Mouse (Mus musculus) heart, postnatal 0 days (tissue): ENCODE data around the gene 4933411K16Rik. TPM values are rescaled to one million over a fixed set of nuclear protein-coding genes. Genes with fewer than 3 reads are reported as not detected.

ENCODE experiments used
- ATAC-seq: fragments of 200-750 bp; cut with Nextera tagmentation; 2 replicates; pipeline ENCODE4 v1.8.0; 2017; ENCODE audit warnings: low read depth, moderate number of reproducible peaks, moderate library complexity; ENCODE audit not compliant: insufficient read depth
- DNase-seq: peaks from one replicate; pipeline ENCODE4 v3.0.0-alpha.2; 2016; ENCODE audit warnings: low spot score
- H3K27ac ChIP-seq: fragments of 300-500 bp; sonication (generic); 2 replicates; pipeline ENCODE4 v1.5.1; 2014; ENCODE audit warnings: low read depth, mild to moderate bottlenecking
- H3K27me3 ChIP-seq: fragments of 300-500 bp; sonication (generic); 2 replicates; pipeline ENCODE4 v1.6.1; 2014; ENCODE audit warnings: low read length, mixed read lengths; ENCODE audit not compliant: control insufficient read depth, insufficient read depth
- H3K36me3 ChIP-seq: fragments of 300-500 bp; sonication (generic); replicated peaks from 2 replicates; pipeline ENCODE4 v1.6.1; 2014; ENCODE audit warnings: low read length, mixed read lengths; ENCODE audit not compliant: control insufficient read depth, insufficient read depth
- H3K4me1 ChIP-seq: fragments of 300-500 bp; sonication (generic); 2 replicates; pipeline ENCODE4 v1.6.1; 2014; ENCODE audit warnings: antibody characterized with exemption; ENCODE audit not compliant: control insufficient read depth, insufficient read depth
- H3K4me2 ChIP-seq: fragments of 300-500 bp; sonication (generic); 2 replicates; pipeline ENCODE4 v1.6.1; 2014; ENCODE audit warnings: low read depth, mild to moderate bottlenecking, low read length, moderate library complexity
- H3K4me3 ChIP-seq: fragments of 300-500 bp; sonication (generic); 2 replicates; pipeline ENCODE4 v1.5.1; 2014; ENCODE audit warnings: low read depth, low read length
- H3K9ac ChIP-seq: fragments of 300-500 bp; sonication (generic); replicated peaks from 2 replicates; pipeline ENCODE4 v1.6.1; 2014; ENCODE audit warnings: low read depth, low read length, mixed read lengths
- H3K9me3 ChIP-seq: fragments of 300-500 bp; sonication (generic); replicated peaks from 2 replicates; pipeline ENCODE4 v1.6.1; 2016; ENCODE audit warnings: low read length; ENCODE audit not compliant: control insufficient read depth
- CTCF ChIP-seq: IDR thresholded peaks from 2 replicates; pipeline ENCODE4 v1.5.1; 2016; ENCODE audit warnings: antibody characterized with exemption, control low read depth, low read depth
- EP300 ChIP-seq: IDR thresholded peaks from 2 replicates; pipeline ENCODE4 v1.6.1; 2016; ENCODE audit warnings: antibody characterized with exemption, low read depth
- WGBS: fragments of 180-500 bp; shearing (Covaris S2); extraction: QIAGEN DNeasy Blood & Tissue Kit; methylation state at CpG from one replicate; pipeline ENCODE4 v1.1.7; 2014; 5-methylcytosine and 5-hydroxymethylcytosine counted together
- polyA plus RNA-seq: library from polyadenylated mRNA; unstranded; fragments of >200 nt; fragmentation: Nextera tagmentation; extraction: Ambion mirVana; gene quantifications from 2 replicates; pipeline ENCODE4 v1.2.1, GENCODE M21; 2015
- total RNA-seq: library from RNA; depleted of rRNA; stranded (reverse); fragments of >200 nt; gene quantifications from 2 replicates; pipeline ENCODE4 v1.2.3, GENCODE M21; 2014; ENCODE audit warnings: low replicate concordance

4933411K16Rik gene
- total and polyA plus RNA-seq, 2 experiments from 2014 or later, result not detected

DNA sequence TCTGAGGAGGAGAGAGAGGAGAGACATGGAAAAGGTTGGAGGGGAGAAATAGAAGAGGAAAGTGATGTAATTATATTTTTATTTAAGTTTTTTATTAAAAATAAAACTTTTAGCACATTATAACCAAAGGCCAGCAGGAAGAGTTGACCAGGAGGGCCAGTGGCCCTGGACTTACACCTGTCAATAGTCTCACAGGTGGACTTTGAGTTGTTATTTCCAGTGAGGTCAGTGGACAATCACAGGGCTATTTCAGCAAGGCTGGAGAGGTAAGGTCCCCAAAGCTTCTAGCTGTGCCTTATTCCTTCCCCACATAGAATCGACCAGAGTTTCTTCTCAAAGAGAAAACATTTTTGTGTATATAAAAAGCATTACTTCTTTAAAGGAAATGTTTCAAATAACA lies 1.8 kb upstream of the 4933411K16Rik start:
- no peaks in the 10 kb centered on the region for H3K9me3 ChIP-seq

DNA sequence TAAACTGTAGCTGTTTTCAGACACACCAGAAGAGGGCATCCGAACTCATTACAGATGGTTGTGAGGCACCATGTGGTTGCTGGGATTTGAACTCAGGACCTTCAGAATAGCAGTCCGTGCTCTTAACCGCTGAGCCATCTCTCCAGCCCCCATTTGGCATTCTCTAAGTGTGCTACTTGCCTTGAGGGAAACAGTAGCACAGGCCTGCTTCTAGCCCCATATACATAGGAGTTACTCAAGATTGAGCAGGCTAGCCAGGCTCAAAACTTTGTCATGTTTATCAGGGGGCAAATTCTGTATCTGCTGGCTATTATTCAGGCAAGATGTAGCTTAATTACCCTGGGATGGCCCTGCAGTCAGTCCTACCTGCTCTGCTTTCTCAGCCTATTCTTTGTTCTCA lies 697 bp upstream of the 4933411K16Rik start:
- DNase-seq, result no peak
- no peaks in the 10 kb centered on the region for H3K27me3 ChIP-seq
- no peak for ATAC-seq
- no peak overlapping the region for H3K9ac ChIP-seq
- no peaks in the 10 kb centered on the region for H3K36me3 ChIP-seq
- no peaks in the 10 kb centered on the region for H3K4me1 ChIP-seq
- no peak overlapping the region for H3K4me2 ChIP-seq
- TF ChIP-seq CTCF, result no peak
- TF ChIP-seq EP300, result no peak
- no peak overlapping the region for H3K27ac ChIP-seq
- 77% methylated on average over 3 of the region's 3 CpGs for WGBS
- no peaks in the 10 kb centered on the region for H3K9me3 ChIP-seq
- H3K4me3 ChIP-seq, result no peak overlapping the region

More for the DNA sequence above, 1.8 kb upstream of the 4933411K16Rik start:
- Histone ChIP-seq H3K4me1 (peaks cover 7% of the 10 kb centered on the region; the same call in 1 of the 2 replicates), H3K27ac (no peak overlapping the region), H3K4me3 (no peak overlapping the region), H3K36me3 (no peaks in the 10 kb centered on the region), H3K27me3 (no peaks in the 10 kb centered on the region), H3K9ac (no peak overlapping the region), H3K4me2 (no peak overlapping the region)
- DNase-seq (no peak), ATAC-seq (no peak)
- WGBS, result 74% methylated on average over 1 of the region's 1 CpGs
- no peak for TF ChIP-seq EP300
- no peak for TF ChIP-seq CTCF

DNA sequence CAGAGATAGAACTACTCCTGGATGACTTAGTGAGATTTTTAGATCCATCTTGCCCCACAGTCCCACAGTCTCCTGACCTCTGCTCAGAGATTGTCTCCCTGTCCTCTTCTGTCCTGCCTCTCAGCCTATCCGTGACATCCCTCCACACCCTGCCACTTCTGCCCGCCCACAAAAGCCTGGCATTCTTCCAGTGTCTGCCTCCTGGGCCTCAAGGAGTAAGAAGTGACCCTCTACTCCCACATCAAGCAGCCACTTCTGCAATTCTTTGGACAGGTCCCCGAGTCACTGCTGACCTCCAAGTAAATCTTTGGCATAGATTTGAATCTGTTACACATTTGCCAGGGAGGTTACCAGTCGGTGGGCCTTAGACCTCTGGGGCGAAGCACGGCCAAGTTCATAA lies 2.2 kb downstream of the 4933411K16Rik start:
- H3K4me2 ChIP-seq, result no peak overlapping the region
- no peak overlapping the region for H3K9ac ChIP-seq
- DNase-seq (no peak), ATAC-seq (no peak)
- no peaks in the 10 kb centered on the region for H3K36me3 ChIP-seq
- no peaks in the 10 kb centered on the region for H3K4me1 ChIP-seq
- no peak overlapping the region for H3K27ac ChIP-seq
- H3K4me3 ChIP-seq, result no peak overlapping the region
- H3K9me3 ChIP-seq, result no peaks in the 10 kb centered on the region
- no peaks in the 10 kb centered on the region for H3K27me3 ChIP-seq
- TF ChIP-seq EP300 (no peak), CTCF (no peak)
- WGBS, result 56% methylated on average over 6 of the region's 6 CpGs

DNA sequence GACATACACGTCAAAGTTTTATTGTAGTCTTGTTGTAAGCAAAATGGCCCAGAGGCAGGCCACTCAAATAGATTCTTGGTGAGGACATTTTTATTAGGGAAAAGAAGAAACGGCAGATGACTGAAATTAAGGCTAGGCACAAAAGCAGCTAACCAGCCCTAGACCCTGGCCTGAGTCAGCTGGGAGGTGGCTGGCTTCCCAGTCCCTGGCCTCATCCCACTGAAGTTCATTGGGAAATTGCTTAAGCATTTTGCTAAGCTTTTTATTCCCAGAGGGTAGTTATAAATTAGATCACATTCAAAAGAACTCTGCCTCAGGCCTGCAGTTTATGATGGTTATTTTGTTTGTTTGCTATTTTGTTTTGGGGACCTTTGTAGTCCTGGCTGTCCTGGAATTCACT lies 3.8 kb downstream of the 4933411K16Rik start:
- no peaks in the 10 kb centered on the region for H3K9me3 ChIP-seq
- no peaks in the 10 kb centered on the region for H3K4me1 ChIP-seq
- TF ChIP-seq CTCF (no peak), EP300 (no peak)
- no peak overlapping the region for H3K4me2 ChIP-seq
- WGBS, result 73% methylated on average over 2 of the region's 2 CpGs
- no peak overlapping the region for H3K9ac ChIP-seq
- ATAC-seq, result no peak
- H3K27me3 ChIP-seq, result no peaks in the 10 kb centered on the region
- no peak overlapping the region for H3K27ac ChIP-seq
- H3K4me3 ChIP-seq, result no peak overlapping the region
- H3K36me3 ChIP-seq, result no peaks in the 10 kb centered on the region
- no peak for DNase-seq

DNA sequence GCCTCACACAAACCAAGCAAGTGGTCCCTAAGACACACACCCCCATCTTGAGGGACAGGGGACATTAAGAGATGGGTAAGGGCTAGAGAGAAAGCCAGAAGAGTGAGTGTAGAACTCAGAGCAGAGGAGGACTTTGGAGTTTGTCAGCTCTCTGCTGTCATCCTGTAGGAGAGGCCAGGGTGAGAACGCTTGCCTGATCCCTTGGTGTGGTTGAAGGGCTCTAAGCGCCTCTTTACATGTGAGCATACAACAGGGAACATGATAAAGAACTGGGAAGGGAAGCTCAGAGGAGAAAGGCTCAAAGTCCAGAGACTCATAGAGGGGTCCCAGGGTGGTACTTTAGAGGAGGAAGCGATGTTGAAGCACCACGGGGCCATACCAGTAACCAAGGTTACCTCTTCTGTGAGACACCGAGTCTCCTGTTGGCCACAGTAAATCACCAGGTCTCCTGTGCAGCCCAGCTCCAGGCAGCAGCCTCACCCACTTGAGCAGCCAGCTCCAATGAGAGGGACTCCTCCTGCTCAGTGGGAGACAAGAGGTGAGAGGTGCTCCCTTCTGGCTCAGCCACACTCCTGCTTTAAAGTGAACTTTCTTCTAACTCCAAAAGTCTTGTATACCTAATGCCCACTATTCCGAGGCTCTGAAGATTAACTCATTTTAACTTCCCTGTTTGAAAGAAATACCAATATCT lies 4.8 kb downstream of the 4933411K16Rik start:
- H3K27ac ChIP-seq, result no peak overlapping the region
- no peaks in the 10 kb centered on the region for H3K36me3 ChIP-seq
- ATAC-seq (no peak), DNase-seq (no peak)
- no peak overlapping the region for H3K9ac ChIP-seq
- no peaks in the 10 kb centered on the region for H3K27me3 ChIP-seq
- no peak overlapping the region for H3K4me3 ChIP-seq
- 72% methylated on average over 6 of the region's 6 CpGs for WGBS
- H3K9me3 ChIP-seq, result no peaks in the 10 kb centered on the region
- no peak overlapping the region for H3K4me2 ChIP-seq
- TF ChIP-seq CTCF (no peak), EP300 (no peak)
- no peaks in the 10 kb centered on the region for H3K4me1 ChIP-seq

DNA sequence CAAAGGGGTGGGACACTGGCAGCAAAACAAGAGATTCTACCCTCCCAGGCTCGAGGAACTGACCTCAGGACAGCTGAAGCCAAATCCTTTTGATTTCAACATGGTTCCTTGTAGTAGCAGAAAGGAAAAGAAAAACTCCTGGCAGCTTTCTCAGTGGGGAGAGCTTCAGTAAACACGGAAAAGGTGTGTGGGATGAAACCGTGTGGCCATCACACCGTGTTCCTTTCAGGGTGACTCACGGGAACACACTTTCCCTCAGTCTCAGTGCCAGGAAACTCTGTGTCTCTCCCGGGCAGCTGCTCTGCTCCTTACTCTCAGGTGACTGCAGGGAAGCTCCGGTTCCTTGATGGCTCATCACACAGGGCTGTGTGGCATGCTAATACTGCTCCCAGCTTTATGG lies 6.4 kb downstream of the 4933411K16Rik start:
- Histone ChIP-seq H3K9me3 (no peaks in the 10 kb centered on the region), H3K4me2 (no peak overlapping the region), H3K27me3 (no peaks in the 10 kb centered on the region), H3K4me1 (no peaks in the 10 kb centered on the region), H3K9ac (no peak overlapping the region), H3K4me3 (no peak overlapping the region), H3K36me3 (no peaks in the 10 kb centered on the region), H3K27ac (no peak overlapping the region)
- DNase-seq, result no peak
- ATAC-seq, result no peak
- 52% methylated on average over 7 of the region's 7 CpGs for WGBS
- no peak for TF ChIP-seq CTCF
- TF ChIP-seq EP300, result no peak
